Comparison of ENCODE assay signal across 8 mouse cellular contexts in genomic region chr9:48314194-48314593, GRCm38 (mm10). TPM values are rescaled to one million over a fixed set of nuclear protein-coding genes. Genes with fewer than 3 reads are reported as not detected.
DNase-seq lines count a peak whose midpoint lies in the region; ATAC-seq lines count a peak whose summit lies in the region.
"Had no signal": no experiment of that assay in that cellular context is flagged by ENCODE, and none has a peak within 500 bp of the region (broad histone marks: within the 10 kb centered on the region; RNA-seq: fewer than 3 reads in every experiment).

No protein-coding gene starts in this region.

- peaks cover 13% of the 10 kb centered on the region for H3K4me1 ChIP-seq in midbrain, embryonic 10.5 days
- peaks cover 6% of the 10 kb centered on the region for H3K4me1 ChIP-seq in midbrain, embryonic 13.5 days (replicated peaks)
- H3K4me1 ChIP-seq in heart, embryonic 15.5 days (replicated peaks): no peaks in the 10 kb centered on the region
- peaks cover 4% of the 10 kb centered on the region for H3K4me1 ChIP-seq in midbrain, embryonic 14.5 days (ENCODE audit: control insufficient read depth, insufficient read depth, low read length)
- H3K4me1 ChIP-seq in intestine, embryonic 16.5 days (ENCODE audit: control insufficient read depth, insufficient read depth, low read length): no peaks in the 10 kb centered on the region

- H3K27ac ChIP-seq in midbrain, embryonic 10.5 days (replicated peaks): 0 out of 2 replicates have a peak overlapping the region, but pooled peaks have one; percentile 13
- H3K27ac ChIP-seq in midbrain, embryonic 13.5 days: no peak overlapping the region
- peak overlapping the region; percentile 61 for H3K27ac ChIP-seq in heart, embryonic 15.5 days
- H3K27ac ChIP-seq in midbrain, embryonic 14.5 days (replicated peaks; ENCODE audit: low read depth, low read length): no peak overlapping the region
- H3K27ac ChIP-seq in intestine, embryonic 16.5 days (ENCODE audit: low read length): no peak overlapping the region

- no peak overlapping the region for H3K9ac ChIP-seq in midbrain, embryonic 13.5 days (replicated peaks)
- H3K9ac ChIP-seq in heart, embryonic 15.5 days: no peak overlapping the region
- H3K9ac ChIP-seq in midbrain, embryonic 14.5 days (replicated peaks; ENCODE audit: low read length): no peak overlapping the region
- no peak overlapping the region for H3K9ac ChIP-seq in intestine, embryonic 16.5 days (ENCODE audit: low read depth, low read length)

- H3K4me3 ChIP-seq in midbrain, embryonic 10.5 days: no peak overlapping the region
- no peak overlapping the region for H3K4me3 ChIP-seq in midbrain, embryonic 13.5 days (replicated peaks)
- no peak overlapping the region for H3K4me3 ChIP-seq in heart, embryonic 15.5 days
- no peak overlapping the region for H3K4me3 ChIP-seq in midbrain, embryonic 14.5 days (replicated peaks; ENCODE audit: low read depth, low read length)
- no peak overlapping the region for H3K4me3 ChIP-seq in intestine, embryonic 16.5 days (ENCODE audit: low read length)
- H3K4me3 ChIP-seq: myocyte had no signal

- no peaks in the 10 kb centered on the region for H3K9me3 ChIP-seq in midbrain, embryonic 10.5 days (replicated peaks)
- no peaks in the 10 kb centered on the region for H3K9me3 ChIP-seq in midbrain, embryonic 13.5 days
- no peaks in the 10 kb centered on the region for H3K9me3 ChIP-seq in heart, embryonic 15.5 days (replicated peaks)
- H3K9me3 ChIP-seq in midbrain, embryonic 14.5 days (ENCODE audit: control insufficient read depth, low read length): no peaks in the 10 kb centered on the region
- H3K9me3 ChIP-seq in intestine, embryonic 16.5 days (ENCODE audit: control insufficient read depth, low read length): no peaks in the 10 kb centered on the region

- WGBS in midbrain, embryonic 10.5 days: 23% methylated on average over 3 of the region's 3 CpGs
- WGBS in midbrain, embryonic 13.5 days: 6% methylated on average over 3 of the region's 3 CpGs
- 48% methylated on average over 3 of the region's 3 CpGs for WGBS in heart, embryonic 15.5 days
- 9% methylated on average over 3 of the region's 3 CpGs for WGBS in midbrain, embryonic 14.5 days
- 51% methylated on average over 3 of the region's 3 CpGs for WGBS in intestine, embryonic 16.5 days

- no peaks in the 10 kb centered on the region for H3K36me3 ChIP-seq in midbrain, embryonic 10.5 days
- no peaks in the 10 kb centered on the region for H3K36me3 ChIP-seq in midbrain, embryonic 13.5 days
- no peaks in the 10 kb centered on the region for H3K36me3 ChIP-seq in heart, embryonic 15.5 days
- H3K36me3 ChIP-seq in midbrain, embryonic 14.5 days (ENCODE audit: control insufficient read depth, insufficient read depth, low read length): no peaks in the 10 kb centered on the region
- no peaks in the 10 kb centered on the region for H3K36me3 ChIP-seq in intestine, embryonic 16.5 days (ENCODE audit: control insufficient read depth, insufficient read depth, low read length)

- no peak overlapping the region for H3K4me2 ChIP-seq in midbrain, embryonic 13.5 days (replicated peaks)
- no peak overlapping the region for H3K4me2 ChIP-seq in heart, embryonic 15.5 days
- 0 out of 2 replicates have a peak overlapping the region, but pooled peaks have one; percentile 8 for H3K4me2 ChIP-seq in midbrain, embryonic 14.5 days (ENCODE audit: low read length)
- no peak overlapping the region for H3K4me2 ChIP-seq in intestine, embryonic 16.5 days (ENCODE audit: low read depth, low read length)

- no peak for ATAC-seq in midbrain, embryonic 13.5 days
- no peak for ATAC-seq in heart, embryonic 15.5 days (replicated peaks; ENCODE audit: insufficient number of reproducible peaks, insufficient read depth, low FRiP score, low read depth)
- ATAC-seq in midbrain, embryonic 14.5 days (ENCODE audit: low FRiP score, low TSS enrichment): no peak
- ATAC-seq in intestine, embryonic 16.5 days: no peak

- peak; percentile 48 for DNase-seq in midbrain, embryonic 10.5 days (ENCODE audit: low spot score)
- DNase-seq in kidney, postnatal 14 days: peak; percentile 56
- peak; percentile 64 for DNase-seq in midbrain, embryonic 14.5 days
- no peak for DNase-seq in c-Kit-positive CD71-positive TER-119-positive erythroid progenitor cells, embryonic 14.5 days (ENCODE audit: low spot score)

- H3K27me3 ChIP-seq in midbrain, embryonic 10.5 days (ENCODE audit: low read depth, poor library complexity, severe bottlenecking): no peaks in the 10 kb centered on the region
- H3K27me3 ChIP-seq in midbrain, embryonic 13.5 days: no peaks in the 10 kb centered on the region
- H3K27me3 ChIP-seq in heart, embryonic 15.5 days: no peaks in the 10 kb centered on the region
- H3K27me3 ChIP-seq in midbrain, embryonic 14.5 days (ENCODE audit: control insufficient read depth, insufficient read depth, low read length): no peaks in the 10 kb centered on the region
- H3K27me3 ChIP-seq in intestine, embryonic 16.5 days (replicated peaks; ENCODE audit: control insufficient read depth, insufficient read depth, low read length): no peaks in the 10 kb centered on the region

RNA-seq across cellular contexts. Expression of gene Nxpe2, which starts 39.1 kb away (rescaled TPM):
- 0.76 and 0.96 TPM in 2 replicates for polyA plus RNA-seq in midbrain, embryonic 10.5 days (2016; fragmentation: Nextera tagmentation; extraction: Ambion mirVana)
- 0.38 and 0.62 TPM in 2 replicates for polyA plus RNA-seq in midbrain, embryonic 13.5 days (2015; fragmentation: Nextera tagmentation; extraction: Ambion mirVana)
- 1.7 and 2.5 TPM in 2 replicates for polyA plus RNA-seq in heart, embryonic 15.5 days (2015; fragmentation: Nextera tagmentation; extraction: Ambion mirVana)
- polyA plus RNA-seq in midbrain, embryonic 14.5 days (2014; fragmentation: Nextera tagmentation; extraction: Ambion mirVana): 0.34 and 0.58 TPM in 2 replicates
- 1.7 and 3.8 TPM in 2 replicates for polyA plus RNA-seq in intestine, embryonic 16.5 days (2015; fragmentation: Nextera tagmentation; extraction: Ambion mirVana)
- polyA plus RNA-seq: myocyte had no signal

Comparison
In these comparisons a context has a peak if more than half of its experiments do, and no peak if none do; other contexts are left out.
1. H3K27ac ChIP-seq: peak in midbrain, embryonic 10.5 days (single experiment) and heart, embryonic 15.5 days (single experiment); none in midbrain, embryonic 13.5 days (single experiment), midbrain, embryonic 14.5 days (single experiment) and intestine, embryonic 16.5 days (single experiment).